Mouse (Mus musculus): ENCODE measurements at regions not wholly inside any gene's neighbourhood (a gene's known extent, or its start where the extent isn't known, plus 50 kb on each side); places are given as distances from the start of the nearest gene placed in this dataset.
"Not testable (repeated sequence)": the region's sequence is repeated elsewhere in the genome, so short reads cannot be mapped to it uniquely, and the experiment has no call there.

- no peak for DNase-seq (ENCODE audit: low read depth, low spot score)
These were observed 277.0 kb downstream of the Gxylt1 start for GRCm38 (mm10) chr15:92997933-92998332.

- no peak for DNase-seq (ENCODE audit: low read depth, low spot score)
These were observed 280.7 kb downstream of the Gxylt1 start for GRCm38 (mm10) chr15:92994191-92994671.

GRCm38 (mm10) chr15:92993538-92994190 is 281.3 kb downstream of the Gxylt1 start:
- DNase-seq (ENCODE audit: low read depth, low spot score) = no peak

- no peak for DNase-seq (ENCODE audit: low read depth, low spot score)
These were observed 299.2 kb downstream of the Gxylt1 start for GRCm38 (mm10) chr15:92975774-92976173.

GRCm38 (mm10) chr15:92974931-92975330 is 300.0 kb downstream of the Gxylt1 start:
- DNase-seq (ENCODE audit: low read depth, low spot score) = no peak

GRCm38 (mm10) chr15:92973651-92974229 is 301.2 kb downstream of the Gxylt1 start:
- no peak for DNase-seq (ENCODE audit: low read depth, low spot score)

GRCm38 (mm10) chr15:92965556-92965955 is 309.4 kb downstream of the Gxylt1 start:
- no peak for DNase-seq (ENCODE audit: low read depth, low spot score)

GRCm38 (mm10) chr15:92964901-92965300 is 310.1 kb downstream of the Gxylt1 start:
- no peak for DNase-seq (ENCODE audit: low read depth, low spot score)

GRCm38 (mm10) chr15:92964131-92964530 is 310.8 kb downstream of the Gxylt1 start:
- no peak for DNase-seq (ENCODE audit: low read depth, low spot score)

GRCm38 (mm10) chr15:92950912-92951311 is 324.1 kb downstream of the Gxylt1 start:
- DNase-seq (ENCODE audit: low read depth, low spot score) = not testable (repeated sequence)

- DNase-seq (ENCODE audit: low read depth, low spot score) = no peak
These were observed 328.8 kb downstream of the Gxylt1 start for GRCm38 (mm10) chr15:92946216-92946615.

- DNase-seq (ENCODE audit: low read depth, low spot score) = no peak
These were observed 371.2 kb downstream of the Gxylt1 start for GRCm38 (mm10) chr15:92903821-92904220.

- no peak for DNase-seq (ENCODE audit: low read depth, low spot score)
These were observed 377.7 kb downstream of the Gxylt1 start for GRCm38 (mm10) chr15:92897277-92897676.

- DNase-seq (ENCODE audit: low read depth, low spot score) = no peak
These were observed 379.1 kb downstream of the Gxylt1 start for GRCm38 (mm10) chr15:92895836-92896235.

- DNase-seq (ENCODE audit: low read depth, low spot score) = no peak
These were observed 398.5 kb downstream of the Gxylt1 start for GRCm38 (mm10) chr15:92876438-92876837.

GRCm38 (mm10) chr15:92864106-92864505 is 410.9 kb downstream of the Gxylt1 start:
- no peak for DNase-seq (ENCODE audit: low read depth, low spot score)

- no peak for DNase-seq (ENCODE audit: low read depth, low spot score)
These were observed 424.1 kb downstream of the Gxylt1 start for GRCm38 (mm10) chr15:92850854-92851253.

GRCm38 (mm10) chr15:92840035-92840434 is 434.9 kb downstream of the Gxylt1 start:
- DNase-seq (ENCODE audit: low read depth, low spot score) = no peak

- no peak for DNase-seq (ENCODE audit: low read depth, low spot score)
These were observed 435.4 kb downstream of the Gxylt1 start for GRCm38 (mm10) chr15:92839611-92840010.

GRCm38 (mm10) chr15:92826136-92826535 is 429.5 kb downstream of the Pdzrn4 start:
- no peak for DNase-seq (ENCODE audit: low read depth, low spot score)
